Mouse (Mus musculus) ES-E14 (cell line): ENCODE data around the gene Kat5.

ENCODE experiments used
- MAFK ChIP-seq: IDR thresholded peaks from 2 replicates; pipeline ENCODE4 v1.6.1; 2014; ENCODE audit warnings: mild to moderate bottlenecking, low read depth, low read length, inconsistent platforms; ENCODE audit not compliant: insufficient read depth
- ZNF384 ChIP-seq: IDR thresholded peaks from 2 replicates; pipeline ENCODE4 v1.6.1; 2012; ENCODE audit warnings: low read depth, low read length, inconsistent platforms

DNA sequence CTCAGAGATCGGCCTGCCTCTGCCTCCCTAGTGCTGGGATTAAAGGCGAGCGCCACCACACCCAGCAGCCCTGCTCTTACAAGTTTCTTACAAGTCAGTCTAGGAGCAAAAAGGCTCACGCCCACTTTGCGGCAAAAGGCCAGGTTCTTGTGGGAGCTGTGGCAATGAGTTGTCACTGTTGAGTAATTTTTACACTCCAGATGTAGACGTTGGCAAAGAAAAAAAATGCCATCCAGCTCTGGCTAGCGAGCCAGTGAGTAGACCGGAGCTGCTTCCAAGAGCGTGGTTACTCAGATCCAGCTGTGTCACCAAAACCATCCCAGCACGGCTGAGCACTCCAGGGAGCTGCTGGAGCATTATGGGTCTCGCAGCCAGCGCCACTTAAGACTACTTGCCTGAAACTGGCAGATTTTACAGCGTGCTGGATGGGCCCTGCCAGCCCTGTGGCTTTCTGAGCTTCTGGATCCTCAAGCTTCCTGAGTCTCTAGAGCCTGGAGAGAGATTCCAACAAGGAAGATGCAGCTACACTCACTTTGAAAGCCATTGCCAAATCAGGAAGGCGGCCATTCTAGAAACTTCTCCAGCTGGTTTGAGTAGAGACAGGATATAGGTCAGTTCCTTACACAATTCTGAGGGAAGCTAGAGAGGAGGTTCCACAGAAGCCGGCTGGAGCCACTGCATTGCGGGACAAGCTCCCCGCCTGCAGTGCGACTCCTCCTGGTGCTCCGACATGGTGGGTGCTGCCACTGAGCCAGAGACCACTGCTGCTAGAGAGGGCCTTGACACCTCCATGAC, 37.5 kb downstream of the Kat5 start:
- TF ChIP-seq ZNF384, result no peak
- TF ChIP-seq MAFK, result no peak
